Mouse (Mus musculus) CH12.LX (cell line): Measurements from ENCODE around the gene Sgf29. TPM values are rescaled to one million over a fixed set of nuclear protein-coding genes. Genes with fewer than 3 reads are reported as not detected.

Experiments
- DNase-seq: peaks from one replicate; pipeline ENCODE4 v3.0.0-alpha.2; 2013; ENCODE audit errors: extremely low read depth
- H3K27ac ChIP-seq: 2 replicates; pipeline ENCODE4 v1.5.1; 2012; ENCODE audit warnings: low read depth, mild to moderate bottlenecking, control low read depth, moderate library complexity; ENCODE audit not compliant: insufficient read depth
- H3K27me3 ChIP-seq: replicated peaks from 2 replicates; pipeline ENCODE3; 2012; ENCODE audit warnings: inconsistent platforms
- H3K36me3 ChIP-seq, 2 experiments: replicated peaks in 1 of 2; 2 replicates each; pipeline versions ENCODE3 to v1.6.1; 2012; ENCODE audit warnings: inconsistent platforms in 1 of 2, low read length in 1 of 2, mild to moderate bottlenecking in 1 of 2, mixed read lengths in 1 of 2, moderate library complexity in 1 of 2; ENCODE audit not compliant: control insufficient read depth in 1 of 2, insufficient read depth in 1 of 2
- H3K4me1 ChIP-seq, 2 experiments: 2 replicates each; pipeline ENCODE4 v1.6.1; 2012; ENCODE audit warnings: inconsistent platforms in 1 of 2, moderate library complexity in 1 of 2; ENCODE audit not compliant: insufficient read depth in 2 of 2, control insufficient read depth in 1 of 2
- H3K4me2 ChIP-seq: 2 replicates; pipeline ENCODE4 v1.6.1; 2012; ENCODE audit warnings: low read depth, mild to moderate bottlenecking, control low read depth; ENCODE audit not compliant: poor library complexity, insufficient read depth, severe bottlenecking
- H3K4me3 ChIP-seq, 3 experiments: fragments of 150-350 bp in 1 of 3; sonication (generic) in 1 of 3; replicated peaks in 1 of 3; 2 replicates each; pipeline versions ENCODE3 to v1.5.1; 2011 to 2012; ENCODE audit warnings: low read depth in 2 of 3, low read length in 2 of 3, mild to moderate bottlenecking in 2 of 3, moderate library complexity in 2 of 3, control low read depth in 1 of 3, improper control_type of control experiment in 1 of 3, inconsistent platforms in 1 of 3, mixed read lengths in 1 of 3; ENCODE audit not compliant: poor library complexity in 1 of 3
- H3K79me2 ChIP-seq: replicated peaks from 2 replicates; pipeline ENCODE4 v1.6.1; 2012; ENCODE audit warnings: mild to moderate bottlenecking, moderate library complexity; ENCODE audit not compliant: control insufficient read depth, poor library complexity, insufficient read depth, severe bottlenecking; ENCODE audit errors: extremely low read depth
- H3K9ac ChIP-seq: 2 replicates; pipeline ENCODE4 v1.6.1; 2012; ENCODE audit warnings: low read depth, mild to moderate bottlenecking, control low read depth, moderate library complexity; ENCODE audit not compliant: insufficient read depth
- H3K9me3 ChIP-seq: replicated peaks from 2 replicates; pipeline ENCODE3; 2012; ENCODE audit warnings: low read length, inconsistent platforms, mixed read lengths
- BHLHE40 ChIP-seq: IDR thresholded peaks from 2 replicates; pipeline ENCODE4 v1.6.1; 2011; ENCODE audit warnings: mild to moderate bottlenecking, low read depth, low read length, improper control_type of control experiment
- CHD1 ChIP-seq: IDR thresholded peaks from 2 replicates; pipeline ENCODE4 v1.6.1; 2012; ENCODE audit warnings: low read depth, low read length, improper control_type of control experiment, inconsistent platforms
- CHD2 ChIP-seq: IDR thresholded peaks from 2 replicates; pipeline ENCODE4 v1.6.1; 2011; ENCODE audit warnings: low read length, improper control_type of control experiment
- CTCF ChIP-seq, 2 experiments: IDR thresholded peaks in 1 of 2; conservative IDR thresholded peaks in 1 of 2; 2 replicates each; pipeline ENCODE4 v1.5.1; 2011 to 2012; ENCODE audit warnings: low read depth in 2 of 2, low read length in 2 of 2, improper control_type of control experiment in 1 of 2, inconsistent platforms in 1 of 2, mild to moderate bottlenecking in 1 of 2, moderate library complexity in 1 of 2
- E2F4 ChIP-seq: IDR thresholded peaks from 2 replicates; pipeline ENCODE4 v1.6.1; 2011; ENCODE audit warnings: low read depth, low read length, improper control_type of control experiment; ENCODE audit not compliant: insufficient replicate concordance
- ELF1 ChIP-seq: IDR thresholded peaks from 2 replicates; pipeline ENCODE4 v1.6.1; 2014; ENCODE audit warnings: low read depth, mild to moderate bottlenecking, inconsistent platforms, low read length, improper control_type of control experiment
- EP300 ChIP-seq: IDR thresholded peaks from 2 replicates; pipeline ENCODE4 v1.6.1; 2011; ENCODE audit warnings: low read length, improper control_type of control experiment
- ETS1 ChIP-seq: conservative IDR thresholded peaks from 2 replicates; pipeline ENCODE4 v1.6.1; 2012; ENCODE audit warnings: low read depth, mild to moderate bottlenecking, inconsistent platforms, low read length, improper control_type of control experiment, moderate library complexity
- GABPA ChIP-seq: IDR thresholded peaks from 2 replicates; pipeline ENCODE4 v1.6.1; 2012; ENCODE audit warnings: low read depth, low read length, improper control_type of control experiment, inconsistent platforms; ENCODE audit not compliant: insufficient replicate concordance
- HCFC1 ChIP-seq: IDR thresholded peaks from 2 replicates; pipeline ENCODE4 v1.6.1; 2012; ENCODE audit warnings: low read depth, mild to moderate bottlenecking, inconsistent platforms, low read length, improper control_type of control experiment
- IRF4 ChIP-seq: IDR thresholded peaks from 2 replicates; pipeline ENCODE4 v1.6.1; 2014; ENCODE audit warnings: low read depth, mild to moderate bottlenecking, inconsistent platforms, low read length, improper control_type of control experiment
- JUN ChIP-seq: IDR thresholded peaks from 2 replicates; pipeline ENCODE4 v1.6.1; 2011; ENCODE audit warnings: low read depth, mild to moderate bottlenecking, low read length, improper control_type of control experiment, moderate library complexity; ENCODE audit not compliant: insufficient read depth
- JUND ChIP-seq: conservative IDR thresholded peaks from 2 replicates; pipeline ENCODE4 v1.6.1; 2011; ENCODE audit warnings: low read depth, low read length, improper control_type of control experiment
- KAT2A ChIP-seq: IDR thresholded peaks from 2 replicates; pipeline ENCODE4 v1.6.1; 2012; ENCODE audit warnings: low read length, improper control_type of control experiment, inconsistent platforms; ENCODE audit not compliant: insufficient replicate concordance
- MAFK ChIP-seq: IDR thresholded peaks from 2 replicates; pipeline ENCODE4 v1.6.1; 2011; ENCODE audit warnings: low read length, improper control_type of control experiment; ENCODE audit not compliant: insufficient replicate concordance
- MAX ChIP-seq: IDR thresholded peaks from 2 replicates; pipeline ENCODE4 v1.6.1; 2011; ENCODE audit warnings: low read length, improper control_type of control experiment
- MAZ ChIP-seq: IDR thresholded peaks from 2 replicates; pipeline ENCODE4 v1.6.1; 2012; ENCODE audit warnings: low read depth, mild to moderate bottlenecking, inconsistent platforms, low read length, improper control_type of control experiment, moderate library complexity
- MEF2A ChIP-seq: IDR thresholded peaks from 2 replicates; pipeline ENCODE4 v1.6.1; 2014; ENCODE audit warnings: low read depth, mild to moderate bottlenecking, inconsistent platforms, low read length, improper control_type of control experiment, borderline replicate concordance
- MXI1 ChIP-seq: IDR thresholded peaks from 2 replicates; pipeline ENCODE4 v1.6.1; 2011; ENCODE audit warnings: mild to moderate bottlenecking, low read depth, low read length, improper control_type of control experiment
- MYC ChIP-seq: IDR thresholded peaks from 2 replicates; pipeline ENCODE4 v1.6.1; 2011; ENCODE audit warnings: low read depth, mild to moderate bottlenecking, improper control_type of control experiment, low read length
- NELFE ChIP-seq: IDR thresholded peaks from 2 replicates; pipeline ENCODE4 v1.6.1; 2011; ENCODE audit warnings: low read depth, low read length, improper control_type of control experiment
- NRF1 ChIP-seq: IDR thresholded peaks from 2 replicates; pipeline ENCODE4 v1.6.1; 2014; ENCODE audit warnings: low read depth, mild to moderate bottlenecking, inconsistent platforms, low read length, improper control_type of control experiment, moderate library complexity
- PAX5 ChIP-seq: IDR thresholded peaks from 2 replicates; pipeline ENCODE4 v1.6.1; 2012; ENCODE audit warnings: low read length, inconsistent platforms, mixed read lengths
- POLR2A ChIP-seq: IDR thresholded peaks from 2 replicates; pipeline ENCODE4 v1.6.1; 2011; ENCODE audit warnings: low read depth, mild to moderate bottlenecking, improper control_type of control experiment, low read length
- POLR2AphosphoS2 ChIP-seq: IDR thresholded peaks from 2 replicates; pipeline ENCODE4 v1.6.1; 2011; ENCODE audit warnings: low read depth, low read length, improper control_type of control experiment
- RAD21 ChIP-seq: IDR thresholded peaks from 2 replicates; pipeline ENCODE4 v1.6.1; 2011; ENCODE audit warnings: low read depth, mild to moderate bottlenecking, low read length, improper control_type of control experiment, moderate library complexity
- RCOR1 ChIP-seq: conservative IDR thresholded peaks from 2 replicates; pipeline ENCODE4 v1.6.1; 2012; ENCODE audit warnings: low read depth, mild to moderate bottlenecking, inconsistent platforms, low read length, improper control_type of control experiment
- SIN3A ChIP-seq: IDR thresholded peaks from 2 replicates; pipeline ENCODE4 v1.6.1; 2012; ENCODE audit warnings: low read length, improper control_type of control experiment, inconsistent platforms
- SMC3 ChIP-seq: IDR thresholded peaks from 2 replicates; pipeline ENCODE4 v1.6.1; 2011; ENCODE audit warnings: low read depth, low read length, improper control_type of control experiment
- TBP ChIP-seq: conservative IDR thresholded peaks from 2 replicates; pipeline ENCODE4 v1.6.1; 2011; ENCODE audit warnings: low read depth, low read length, improper control_type of control experiment
- TCF12 ChIP-seq: IDR thresholded peaks from 2 replicates; pipeline ENCODE4 v1.6.1; 2014; ENCODE audit warnings: low read depth, mild to moderate bottlenecking, inconsistent platforms, low read length, improper control_type of control experiment
- UBTF ChIP-seq: IDR thresholded peaks from 2 replicates; pipeline ENCODE4 v1.6.1; 2012; ENCODE audit warnings: low read depth, mild to moderate bottlenecking, inconsistent platforms, low read length, improper control_type of control experiment, moderate library complexity
- USF1 ChIP-seq: IDR thresholded peaks from 2 replicates; pipeline ENCODE4 v1.6.1; 2014; ENCODE audit warnings: low read depth, mild to moderate bottlenecking, inconsistent platforms, low read length, improper control_type of control experiment
- USF2 ChIP-seq: conservative IDR thresholded peaks from 2 replicates; pipeline ENCODE4 v1.6.1; 2011; ENCODE audit warnings: low read depth, low read length, improper control_type of control experiment
- ZC3H11A ChIP-seq: IDR thresholded peaks from 2 replicates; pipeline ENCODE4 v1.6.1; 2012; ENCODE audit warnings: low read depth, mild to moderate bottlenecking, inconsistent platforms, low read length, improper control_type of control experiment
- ZKSCAN1 ChIP-seq: IDR thresholded peaks from 2 replicates; pipeline ENCODE4 v1.6.1; 2012; ENCODE audit warnings: low read depth, inconsistent platforms, low read length, improper control_type of control experiment, borderline replicate concordance
- ZMIZ1 ChIP-seq: IDR thresholded peaks from 2 replicates; pipeline ENCODE4 v1.6.1; 2012; ENCODE audit warnings: low read depth, mild to moderate bottlenecking, inconsistent platforms, low read length, improper control_type of control experiment
- ZNF384 ChIP-seq: IDR thresholded peaks from 2 replicates; pipeline ENCODE4 v1.6.1; 2012; ENCODE audit warnings: low read depth, low read length, improper control_type of control experiment, inconsistent platforms
- dilution Hi-C: fragments of 300-500 bp; cut with MboI; formaldehyde crosslinking; loops from 2 replicates; pipeline ENCODE4 v1.14.3; 2020; ENCODE audit warnings: low sequenced_read_pairs; ENCODE audit not compliant: extremely low pct_unique_long_range_greater_than_20kb, extremely low pct_ligation_motif_present
- in situ Hi-C: fragments of 300-500 bp; cut with MboI; formaldehyde crosslinking; loops from 3 replicates; pipeline ENCODE4 v1.14.3; 2019; ENCODE audit warnings: low sequenced_read_pairs, low pct_ligation_motif_present, low pct_unique_long_range_greater_than_20kb, mixed read lengths
- polyA plus RNA-seq: library from polyadenylated mRNA; unstranded; fragments of >175 nt; gene quantifications from 2 replicates; pipeline ENCODE4 v1.2.1, GENCODE M21; 2012; ENCODE audit warnings: low read depth; ENCODE audit not compliant: insufficient read length
- total RNA-seq, 2 experiments: library from RNA; depleted of rRNA; stranded (reverse); fragments of 300-350 nt in 1 of 2; fragments of >200 nt in 1 of 2; gene quantifications; 2 replicates each; pipeline ENCODE4 v1.2.3; 2012 to 2014

Gene Sgf29
- total and polyA plus RNA-seq, 3 experiments, result 20.5 to 71.7 (median 55.6) TPM

GRCm38 (mm10) chr7:126693256-126693655 lies 44.1 kb downstream of the Sgf29 start:
- Histone ChIP-seq H3K9ac (no peak overlapping the region), H3K27me3 (no peaks in the 10 kb centered on the region), H3K4me2 (no peak overlapping the region), H3K9me3 (no peaks in the 10 kb centered on the region), H3K4me3 (no peak overlapping the region), H3K27ac (no peak overlapping the region), H3K36me3 (peaks cover 29 to 57% of the 10 kb centered on the region in 2 experiments), H3K79me2 (peaks cover 24% of the 10 kb centered on the region), H3K4me1 (peaks cover 14 to 36% of the 10 kb centered on the region in 2 experiments)
- TF ChIP-seq MEF2A (no peak), PAX5 (no peak), ZC3H11A (no peak), MAZ (0 out of 2 replicates have a peak, but pooled peaks have one; percentile 68), RAD21 (peak; percentile 94), ETS1 (no peak), TCF12 (no peak), EP300 (no peak), JUND (no peak), ZKSCAN1 (no peak), USF1 (no peak), CHD1 (no peak), GABPA (no peak), BHLHE40 (no peak), IRF4 (0 out of 2 replicates have a peak, but pooled peaks have one; percentile 31), MAFK (no peak), TBP (no peak), E2F4 (no peak), MAX (no peak), NELFE (peak; percentile 42; the same call in 1 of the 2 replicates), ZMIZ1 (no peak), SIN3A (peak; percentile 35; the same call in 1 of the 2 replicates), JUN (no peak), USF2 (no peak), UBTF (no peak), CHD2 (no peak), ZNF384 (peak; percentile 34; the same call in 1 of the 2 replicates), SMC3 (peak; percentile 75), MXI1 (no peak), NRF1 (no peak), CTCF (conservative IDR thresholded peaks at IDR 0.05 in 1 of 2, IDR thresholded peaks at IDR 0.05 in 1 of 2; ENCODE audit: low read depth in 2 of 2, low read length in 2 of 2) (peak; percentile 87 to 95), HCFC1 (0 out of 2 replicates have a peak, but pooled peaks have one; percentile 20), MYC (0 out of 2 replicates have a peak, but pooled peaks have one; percentile 32), RCOR1 (no peak), KAT2A (no peak), POLR2A (no peak), ELF1 (0 out of 2 replicates have a peak, but pooled peaks have one; percentile 16), POLR2AphosphoS2 (no peak)
- dilution Hi-C loops (no loop called here), in situ Hi-C loops (loop anchor here (5.0 kb wide), 2 partner anchors 51 to 494 kb away; no protein-coding TSS in a partner anchor)
- DNase-seq, result peak; percentile 90
